Mouse (Mus musculus) layer of hippocampus, adult 9-10 months (tissue): ENCODE data around the gene Rab13.

Source experiments
- DNase-seq: peaks from one replicate; pipeline ENCODE4 v3.0.0; 2022; ENCODE audit warnings: low spot score

Rab13 gene

GRCm38 (mm10) chr3:90263121-90263771 lies 49.8 kb downstream of the Rab13 start:
- DNase-seq: no peak

GRCm38 (mm10) chr3:90264687-90265033 lies 51.2 kb downstream of the Rab13 start:
- DNase-seq: no peak

DNA sequence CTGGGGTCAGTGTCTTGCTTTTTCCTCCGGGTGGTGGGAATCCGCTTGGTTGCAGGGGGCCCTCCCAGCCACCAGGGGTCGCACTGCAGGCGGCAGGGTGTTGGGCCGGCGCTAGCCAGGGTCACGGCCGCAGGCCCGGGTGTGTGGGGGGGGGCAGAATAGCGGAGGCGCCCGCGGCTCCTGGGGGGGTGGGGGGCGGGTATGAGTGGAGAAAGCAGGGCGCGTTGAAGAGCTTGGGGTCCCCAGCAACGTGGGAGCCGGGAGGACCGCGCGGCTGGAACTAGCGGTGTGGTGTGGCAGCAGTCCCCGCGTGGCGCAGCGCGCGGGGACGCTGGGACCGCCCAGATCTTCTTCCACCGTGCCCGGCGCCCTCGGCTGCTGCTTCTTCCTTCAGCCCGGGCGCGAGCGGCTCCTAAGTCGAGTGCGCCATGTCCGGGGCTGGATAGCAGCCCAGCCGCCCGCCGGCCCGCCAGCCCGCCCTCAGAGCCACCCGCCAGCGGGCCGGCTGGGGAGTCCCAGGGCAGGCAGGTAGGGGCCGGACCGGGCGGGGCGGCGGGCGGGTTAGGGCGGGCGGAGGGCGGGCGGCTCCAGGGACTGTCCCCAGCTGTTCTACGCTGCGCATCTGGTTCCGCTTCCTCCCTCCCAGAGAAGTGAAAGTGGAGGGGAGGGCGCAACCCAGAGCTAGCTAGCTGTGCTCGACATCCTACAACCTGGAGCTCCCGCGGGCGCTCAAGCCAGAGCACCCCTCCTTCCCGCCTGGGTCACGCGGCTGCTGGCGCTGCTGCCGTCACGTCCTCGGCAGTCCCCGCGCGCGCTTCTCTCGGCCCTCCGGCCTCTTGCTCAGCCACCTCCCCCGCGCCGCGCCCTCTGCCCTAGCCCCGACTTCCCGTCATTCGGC lies 51.8 kb downstream of the Rab13 start, which contains the start of gene Dennd4b:
TSS of gene Dennd4b (plus strand) at position 152 of the 898 bp plus-strand sequence.
- peak; percentile 66 for DNase-seq

DNA sequence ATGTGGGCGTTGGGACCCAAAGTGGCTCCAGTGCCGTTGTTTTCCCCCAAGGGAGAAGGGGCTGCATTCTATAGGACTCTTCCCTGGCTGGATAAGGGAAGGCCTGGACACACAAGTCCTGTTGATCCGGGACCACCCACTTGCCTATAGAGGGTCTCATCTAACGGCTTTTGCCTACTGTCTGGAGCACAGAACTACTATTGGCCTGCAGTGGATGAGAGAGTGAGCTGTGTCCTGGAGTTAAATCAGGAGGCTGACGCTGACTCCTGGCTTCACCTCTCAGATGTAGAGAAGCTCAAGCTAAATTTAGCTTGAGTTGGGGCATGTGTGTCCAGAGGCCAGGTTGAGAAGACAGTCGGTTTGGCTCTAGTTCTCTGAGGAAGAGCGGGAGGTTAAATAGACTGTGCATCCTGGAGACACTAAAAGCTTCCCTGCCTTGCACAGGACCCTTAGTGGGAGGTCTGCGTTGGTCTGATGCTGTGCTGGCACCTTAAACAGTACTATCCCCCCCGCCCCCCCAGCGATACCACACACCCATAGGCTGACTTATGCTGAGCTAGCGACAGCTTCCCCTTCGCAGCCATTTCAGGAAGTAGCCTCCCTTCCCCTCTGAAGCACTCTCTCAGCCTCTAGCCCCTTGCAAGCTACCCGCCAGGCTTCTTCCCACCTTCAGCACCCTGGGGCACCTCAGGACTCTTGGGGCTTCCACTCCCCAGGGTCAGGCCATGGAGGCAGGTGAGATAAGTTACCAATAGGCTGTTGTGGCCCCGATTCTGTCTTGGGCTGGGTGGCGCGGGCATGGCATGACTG lies 52.6 kb downstream of the Rab13 start:
- no peak for DNase-seq

DNA sequence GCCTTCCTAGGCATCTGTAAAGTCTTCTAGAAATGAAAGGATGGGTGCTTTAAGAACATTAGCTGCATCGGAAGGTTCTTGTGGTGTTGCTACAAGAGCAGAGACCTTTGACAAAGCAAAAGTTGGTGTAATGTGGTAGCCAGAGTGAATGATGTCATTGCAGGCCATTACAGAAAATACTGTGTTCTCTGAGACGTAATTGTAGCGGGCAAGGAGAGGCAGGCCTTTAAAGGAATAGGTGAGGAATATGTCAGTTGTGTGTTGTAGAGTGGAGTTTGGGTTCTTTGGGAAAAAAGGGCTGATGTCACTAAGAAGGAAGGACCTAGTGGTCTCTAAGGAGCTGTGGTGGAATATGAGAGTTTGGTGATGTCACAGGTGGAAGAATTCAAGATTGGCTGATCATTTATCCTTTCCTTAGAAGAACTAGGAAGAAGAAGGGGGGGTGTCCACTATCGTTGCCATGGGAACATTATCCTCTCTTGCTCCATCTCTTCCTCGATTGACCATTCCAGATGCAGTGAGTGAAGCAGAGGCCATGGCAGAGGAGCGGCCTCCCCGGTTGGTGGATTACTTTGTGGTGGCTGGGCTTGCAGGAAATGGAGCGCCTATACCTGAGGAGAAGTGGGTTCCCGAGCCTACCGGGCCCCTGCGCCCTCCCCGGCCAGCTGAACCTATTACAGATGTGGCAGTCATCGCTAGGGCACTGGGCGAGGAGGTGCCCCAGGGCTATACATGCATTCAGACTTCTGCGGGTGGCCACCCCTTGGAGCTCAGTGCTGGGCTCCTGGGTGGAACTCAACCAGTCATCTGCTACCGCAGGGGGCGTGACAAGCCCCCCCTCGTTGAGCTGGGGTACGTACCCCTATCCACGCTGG lies 53.6 kb downstream of the Rab13 start:
- DNase-seq: no peak

DNA sequence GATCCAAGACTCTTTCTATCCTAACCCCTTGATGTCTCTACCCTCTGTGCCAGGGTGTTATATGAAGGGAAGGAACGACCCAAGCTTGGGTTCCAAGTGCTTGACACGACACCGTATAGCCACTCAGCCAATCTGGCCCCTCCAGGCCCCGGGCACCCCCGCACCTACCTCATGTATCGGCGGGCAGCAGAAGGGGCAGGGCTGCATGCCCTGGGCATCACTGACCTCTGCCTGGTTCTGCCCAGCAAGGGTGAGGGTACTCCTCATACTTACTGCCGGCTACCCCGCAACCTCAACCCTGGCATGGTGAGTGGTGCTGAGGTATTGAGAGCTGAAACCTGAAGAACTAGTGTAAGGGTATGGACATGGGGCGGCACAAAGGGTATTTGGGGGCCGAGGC lies 54.7 kb downstream of the Rab13 start:
- no peak for DNase-seq

- no peak for DNase-seq
Measured at GRCm38 (mm10) chr3:90268971-90269370, 55.5 kb downstream of the Rab13 start.

- no peak for DNase-seq
Measured at GRCm38 (mm10) chr3:90270784-90271183, 57.3 kb downstream of the Rab13 start.

DNA sequence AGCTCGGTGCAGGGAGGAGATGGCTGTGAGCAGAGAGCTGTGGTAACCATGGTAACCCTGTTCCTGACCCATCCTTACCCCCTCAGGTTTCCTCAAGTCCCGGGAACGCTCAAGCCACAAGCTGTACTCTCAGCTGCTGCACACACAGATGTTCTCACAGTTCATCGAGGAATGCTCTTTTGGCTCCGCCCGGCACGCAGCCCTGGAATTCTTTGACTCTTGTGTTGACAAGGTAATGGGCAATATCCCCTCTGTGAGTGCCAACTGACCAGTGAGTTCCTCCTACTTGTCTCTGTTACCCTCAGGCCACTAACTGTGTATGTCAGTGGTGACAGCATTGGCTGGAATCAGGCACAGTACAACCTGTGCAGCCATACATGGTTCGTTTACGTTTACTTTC lies 58.7 kb downstream of the Rab13 start:
- DNase-seq: no peak

- no peak for DNase-seq
Measured at GRCm38 (mm10) chr3:90273855-90274254, 60.4 kb downstream of the Rab13 start.

DNA sequence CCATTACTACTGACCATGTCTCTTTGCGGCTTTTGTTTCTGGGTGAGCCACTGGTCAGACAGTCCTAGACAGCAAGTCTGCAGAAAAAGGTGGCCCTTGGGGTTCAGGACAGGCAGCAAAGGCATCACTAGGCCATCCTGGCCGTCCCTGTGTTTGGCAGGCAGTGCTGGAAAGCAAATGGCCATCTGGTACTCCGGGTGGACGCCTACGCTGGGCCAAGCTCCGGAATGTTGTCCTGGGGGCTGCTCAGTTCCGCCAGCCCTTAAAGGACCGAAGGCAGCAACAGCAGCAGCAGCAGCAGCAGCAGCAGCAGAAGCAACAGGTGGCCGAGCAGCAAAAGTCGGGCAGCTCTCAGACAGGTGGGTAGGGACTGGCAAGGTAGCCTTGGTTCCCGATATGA lies 61.8 kb downstream of the Rab13 start:
- DNase-seq: no peak
